Mouse (Mus musculus) erythroid progenitor cell, adult 5-6 weeks (primary cell): ENCODE measurements around the gene Srp9. TPM values are rescaled to one million over a fixed set of nuclear protein-coding genes. Genes with fewer than 3 reads are reported as not detected.

Source experiments
- ATAC-seq: replicated peaks from 2 replicates; pipeline ENCODE4 v1.8.0; 2016; ENCODE audit warnings: moderate number of reproducible peaks, mild to moderate bottlenecking, moderate TSS enrichment, inconsistent platforms; ENCODE audit not compliant: poor library complexity, low FRiP score, severe bottlenecking
- total RNA-seq, 2 experiments: library from RNA; stranded (forward) in 1 of 2; stranded (reverse) in 1 of 2; fragments of 150-400 nt in 1 of 2; fragments of 186-747, 209-891 nt in 1 of 2; gene quantifications; 2 replicates each; pipeline versions ENCODE4 v1.2.3 to v1.2.4; 2015 to 2017; ENCODE audit warnings: low replicate concordance in 2 of 2

Gene Srp9
- 54.5 and 62.7 TPM in 2 replicates for total RNA-seq (2015; ENCODE audit: low replicate concordance)
- total RNA-seq (2017; ENCODE audit: low replicate concordance): 24.2 and 58.1 TPM in 2 replicates

GRCm38 (mm10) chr1:182124506-182124905 lies at the start of gene Srp9:
TSS of gene Srp9 (plus strand) at chr1:182124737.
- ATAC-seq: peak; percentile 99

GRCm38 (mm10) chr1:182081744-182082419 lies 42.7 kb upstream of the Srp9 start:
- no peak for ATAC-seq

GRCm38 (mm10) chr1:182083459-182083858 lies 41.1 kb upstream of the Srp9 start:
- ATAC-seq: no peak

GRCm38 (mm10) chr1:182086759-182087158 lies 37.8 kb upstream of the Srp9 start:
- no peak for ATAC-seq

GRCm38 (mm10) chr1:182087351-182087750 lies 37.2 kb upstream of the Srp9 start:
- ATAC-seq: no peak

- no peak for ATAC-seq
Measured at GRCm38 (mm10) chr1:182087753-182088633, 36.5 kb upstream of the Srp9 start.

GRCm38 (mm10) chr1:182088844-182089418 lies 35.6 kb upstream of the Srp9 start:
- ATAC-seq: no peak

GRCm38 (mm10) chr1:182089600-182090297 lies 34.8 kb upstream of the Srp9 start:
- no peak for ATAC-seq

- no peak for ATAC-seq
Measured at GRCm38 (mm10) chr1:182090298-182090677, 34.2 kb upstream of the Srp9 start.

GRCm38 (mm10) chr1:182091261-182091660 lies 33.3 kb upstream of the Srp9 start:
- no peak for ATAC-seq

- ATAC-seq: no peak
Measured at GRCm38 (mm10) chr1:182091746-182092412, 32.7 kb upstream of the Srp9 start.

GRCm38 (mm10) chr1:182092413-182092800 lies 32.1 kb upstream of the Srp9 start:
- ATAC-seq: no peak

- no peak for ATAC-seq
Measured at GRCm38 (mm10) chr1:182093407-182093806, 31.1 kb upstream of the Srp9 start.

GRCm38 (mm10) chr1:182094473-182095136 lies 29.9 kb upstream of the Srp9 start:
- ATAC-seq: no peak

- ATAC-seq: no peak
Measured at GRCm38 (mm10) chr1:182095240-182095741, 29.2 kb upstream of the Srp9 start.

GRCm38 (mm10) chr1:182096707-182097106 lies 27.8 kb upstream of the Srp9 start:
- no peak for ATAC-seq

- ATAC-seq: no peak
Measured at GRCm38 (mm10) chr1:182099062-182099461, 25.5 kb upstream of the Srp9 start.

GRCm38 (mm10) chr1:182100403-182100802 lies 24.1 kb upstream of the Srp9 start:
- no peak for ATAC-seq

GRCm38 (mm10) chr1:182101468-182101867 lies 23.1 kb upstream of the Srp9 start:
- ATAC-seq: no peak
